Mouse (Mus musculus): Measurements from ENCODE around the gene Thap3.
A peak's percentile ranks its signal among the peaks of the same experiment; 100 is the strongest.

Gene Thap3

GRCm38 (mm10) chr4:151983560-151983959 is 5.2 kb downstream of the Thap3 start:
- no peak for DNase-seq (ENCODE audit: low spot score)

DNA sequence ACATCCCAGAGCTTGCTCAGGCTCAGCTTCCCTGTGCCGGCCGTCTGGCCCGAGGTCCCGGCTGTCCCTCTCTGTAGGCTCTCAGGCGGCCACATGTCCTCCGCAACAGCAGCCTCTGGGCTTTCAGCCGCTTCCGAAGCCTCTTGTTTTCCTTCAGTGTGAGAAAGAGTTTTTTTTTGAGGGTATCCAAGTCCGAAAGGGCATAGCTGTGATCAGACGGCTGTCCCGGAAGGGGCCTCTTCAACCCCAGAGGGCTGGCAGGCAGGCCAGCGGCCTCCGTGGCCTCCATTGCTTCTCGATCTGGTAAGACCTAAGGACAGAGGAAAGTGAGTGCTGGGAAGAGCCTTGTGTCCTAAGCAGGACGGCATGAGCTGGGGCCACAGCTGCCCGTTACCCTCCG is 5.8 kb downstream of the Thap3 start:
- no peak for DNase-seq (ENCODE audit: low spot score)

GRCm38 (mm10) chr4:151981363-151981762 is 7.4 kb downstream of the Thap3 start:
- peak; percentile 66 for DNase-seq (ENCODE audit: low spot score)

DNA sequence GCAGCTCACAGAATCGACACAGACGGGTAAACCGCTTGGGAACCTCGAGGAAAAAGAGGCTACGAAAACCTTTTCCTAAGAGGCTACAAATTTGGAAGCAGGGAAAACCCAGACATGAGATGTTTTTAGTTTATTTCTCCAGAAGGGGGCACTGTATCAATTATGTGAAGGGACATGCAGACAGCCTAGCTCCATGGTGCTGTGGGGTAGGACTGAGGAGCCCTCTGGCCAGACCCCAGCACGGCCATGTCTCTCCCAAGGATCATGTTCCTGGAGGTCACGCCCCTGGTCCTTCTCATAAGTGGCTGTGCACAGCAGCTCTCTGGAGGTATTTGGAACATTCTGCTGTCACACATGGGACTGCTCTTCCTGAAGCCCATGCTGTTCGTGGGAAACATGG is 8.1 kb downstream of the Thap3 start:
- no peak for DNase-seq (ENCODE audit: low spot score)

DNA sequence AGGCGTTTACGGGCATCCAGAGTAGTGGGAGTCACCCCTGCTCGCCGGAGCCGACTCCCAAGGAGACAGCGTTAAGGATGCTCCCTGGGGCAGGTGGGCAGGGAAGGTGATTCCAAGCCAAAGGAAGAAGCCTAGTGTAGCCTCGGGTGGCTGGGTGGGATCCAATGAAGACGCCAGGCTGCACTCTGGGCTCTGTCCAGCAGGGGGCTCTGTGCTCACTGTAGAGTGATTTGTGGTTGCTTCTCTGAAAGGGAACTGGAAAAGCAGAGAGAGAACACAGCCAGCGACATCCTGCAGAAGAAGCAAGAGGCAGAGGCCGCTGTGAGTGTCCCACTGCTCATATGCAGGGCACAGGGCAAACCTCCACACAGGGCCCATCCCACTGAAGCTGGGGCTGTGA is 11.0 kb downstream of the Thap3 start:
- peak; percentile 74 for DNase-seq (ENCODE audit: low spot score)

DNA sequence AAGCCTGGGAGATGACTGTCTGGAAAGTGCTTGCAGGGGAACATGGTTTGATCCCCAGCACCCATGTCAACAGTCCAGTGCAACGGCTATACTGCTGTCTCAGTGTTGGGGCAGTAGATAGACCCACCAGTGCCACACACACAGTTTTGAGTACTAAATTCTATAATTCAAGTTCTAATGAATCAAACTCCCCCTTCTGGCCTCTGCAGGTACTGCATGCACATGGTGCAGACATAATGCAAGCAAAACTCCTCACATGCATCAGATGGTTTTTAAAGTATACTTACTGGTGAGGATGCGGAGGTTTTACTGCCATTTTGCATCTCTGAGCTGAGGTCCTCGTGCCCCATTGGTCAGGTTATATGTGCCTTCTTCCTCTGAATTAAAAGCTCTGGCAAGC is 13.4 kb downstream of the Thap3 start:
- no peak for DNase-seq (ENCODE audit: low spot score)

DNA sequence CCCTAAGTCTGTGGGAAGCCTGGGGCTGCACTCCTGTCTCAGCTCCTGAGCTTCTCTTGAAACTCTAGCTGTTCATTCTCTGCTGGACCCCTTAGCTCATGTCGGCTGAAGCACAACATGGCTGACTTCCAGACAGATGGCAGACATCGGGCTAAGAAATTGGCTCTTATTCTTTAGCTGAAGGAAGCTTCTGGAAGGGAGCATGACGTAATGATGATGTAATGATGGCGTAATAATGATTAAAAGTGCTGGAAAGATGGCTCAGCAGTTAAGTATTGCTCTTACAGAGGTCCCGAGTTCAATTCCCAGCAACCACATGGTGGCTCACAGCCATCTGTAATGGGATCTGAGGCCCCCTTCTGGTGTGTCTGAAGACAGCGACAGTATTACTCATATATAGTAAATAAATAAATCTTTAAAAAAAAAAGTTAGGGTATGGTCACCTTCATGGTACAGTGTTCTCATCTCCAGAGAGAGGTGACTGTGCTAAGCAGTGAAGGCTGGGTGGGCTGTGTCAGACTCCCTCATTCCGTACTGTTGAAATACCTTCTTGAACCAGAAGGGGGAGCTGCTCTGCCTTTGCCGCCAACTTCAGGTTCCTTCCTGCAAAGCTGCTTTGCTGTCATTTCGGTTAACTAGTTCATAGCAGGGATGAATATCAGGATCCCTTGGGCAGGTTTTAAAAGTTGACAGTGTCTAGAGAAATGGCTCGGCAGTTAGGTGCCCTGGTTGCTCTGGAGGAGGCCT is 16.4 kb downstream of the Thap3 start:
- DNase-seq (ENCODE audit: low spot score) = no peak

- DNase-seq (ENCODE audit: low spot score) = no peak
Observed at GRCm38 (mm10) chr4:151968204-151968921, 20.4 kb downstream of the Thap3 start.

DNA sequence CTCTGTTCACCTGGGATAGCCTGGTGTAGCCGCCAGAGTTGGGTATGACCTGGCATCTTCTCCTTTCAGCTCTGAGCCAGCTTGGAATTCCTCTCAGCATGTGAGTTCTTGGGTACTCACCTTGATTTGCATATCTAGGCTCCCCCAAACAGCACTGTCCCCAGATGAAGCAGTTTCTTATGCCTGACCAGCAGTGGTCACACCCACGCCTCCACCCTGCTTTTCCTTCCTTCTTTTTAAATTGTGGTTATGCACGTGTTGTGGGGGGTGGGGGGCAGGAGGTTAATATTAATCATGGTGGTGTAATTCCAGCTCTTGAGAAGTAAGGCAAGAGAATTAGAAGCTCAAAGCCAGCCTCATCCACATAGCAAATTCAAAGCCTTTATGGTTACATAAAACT is 26.0 kb downstream of the Thap3 start:
- DNase-seq (ENCODE audit: low spot score) = no peak

DNA sequence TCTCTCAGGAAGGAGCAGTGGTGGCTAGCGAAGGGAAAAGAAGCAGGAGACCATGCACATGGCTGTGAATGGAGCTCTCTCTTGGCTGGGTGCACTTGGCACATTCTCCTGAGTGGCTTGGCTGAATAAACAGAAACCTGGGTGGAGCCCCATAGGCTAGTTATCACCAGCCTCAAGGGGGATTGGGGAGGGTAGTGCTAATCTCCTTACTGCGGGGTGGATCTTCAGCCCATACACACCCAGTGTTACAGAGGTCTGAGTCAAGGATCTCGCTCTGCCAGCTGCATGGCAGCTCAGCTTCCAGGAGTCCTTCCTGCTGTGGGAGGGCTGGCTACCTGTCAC is 28.3 kb downstream of the Thap3 start:
- no peak for DNase-seq (ENCODE audit: low spot score)

DNA sequence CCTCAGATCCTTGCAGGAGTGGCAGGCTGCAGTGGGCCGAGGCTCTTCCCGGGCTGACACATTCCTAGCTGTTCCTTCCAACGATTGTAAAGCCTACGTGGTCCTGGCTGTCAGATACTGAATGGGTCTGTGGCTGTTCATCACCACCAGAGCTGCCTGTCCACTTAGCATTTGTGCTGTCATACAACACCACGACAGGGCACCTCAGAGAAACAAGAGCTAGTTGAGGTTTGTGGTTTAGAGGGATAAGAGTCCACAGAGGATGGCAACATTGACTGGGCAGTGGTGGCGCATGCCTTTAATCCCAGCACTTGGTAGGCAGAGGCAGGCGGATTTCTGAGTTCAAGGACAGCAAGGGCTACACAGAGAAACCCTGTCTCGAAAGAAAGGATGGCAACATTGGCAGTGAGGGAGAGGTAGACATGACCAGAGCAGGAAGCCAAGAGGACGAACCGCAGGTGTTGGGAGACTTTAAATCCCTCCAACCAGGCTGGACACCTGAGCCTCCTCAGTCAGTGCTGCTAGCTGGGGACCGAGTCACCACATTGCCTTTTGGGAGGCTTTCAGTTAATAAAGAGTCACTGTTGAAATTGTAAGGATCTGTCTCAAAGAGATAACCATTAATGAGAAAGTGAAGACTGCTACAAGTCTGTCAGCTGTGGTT is 28.8 kb downstream of the Thap3 start:
- no peak for DNase-seq (ENCODE audit: low spot score)

- DNase-seq (ENCODE audit: low spot score) = no peak
Observed at GRCm38 (mm10) chr4:151957584-151958315, 31.0 kb downstream of the Thap3 start.

- no peak for DNase-seq (ENCODE audit: low spot score)
Observed at GRCm38 (mm10) chr4:151955791-151956190, 33.0 kb downstream of the Thap3 start.

GRCm38 (mm10) chr4:151953209-151953608 is 35.6 kb downstream of the Thap3 start:
- no peak for DNase-seq (ENCODE audit: low spot score)

- DNase-seq (ENCODE audit: low spot score) = no peak
Observed at GRCm38 (mm10) chr4:151948497-151949471, 40.0 kb downstream of the Thap3 start.

GRCm38 (mm10) chr4:151946211-151946610 is 42.6 kb downstream of the Thap3 start:
- DNase-seq (ENCODE audit: low spot score) = no peak

GRCm38 (mm10) chr4:151938089-151938488 is 50.7 kb downstream of the Thap3 start:
- DNase-seq (ENCODE audit: low spot score) = no peak

DNA sequence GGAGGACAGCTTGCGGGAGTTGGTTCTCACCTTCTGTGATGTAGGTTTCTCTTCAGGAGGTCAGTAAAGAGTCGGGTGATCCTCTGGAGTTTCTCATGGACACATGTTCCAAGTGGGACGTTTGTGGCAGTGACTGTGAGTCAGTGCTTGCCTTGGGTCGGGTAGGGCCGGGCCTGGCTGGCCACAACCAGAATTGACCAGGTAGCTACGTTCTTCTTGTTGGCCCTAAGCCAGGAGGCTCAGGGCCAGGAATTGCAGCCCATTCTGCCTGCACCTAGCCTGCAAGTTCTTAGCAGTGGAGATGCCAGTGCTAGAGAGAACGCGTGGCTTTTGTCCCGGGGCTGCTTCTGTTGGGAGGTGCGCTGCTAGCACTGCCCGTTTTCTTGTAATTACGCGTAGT is 51.4 kb downstream of the Thap3 start:
- no peak for DNase-seq (ENCODE audit: low spot score)

DNA sequence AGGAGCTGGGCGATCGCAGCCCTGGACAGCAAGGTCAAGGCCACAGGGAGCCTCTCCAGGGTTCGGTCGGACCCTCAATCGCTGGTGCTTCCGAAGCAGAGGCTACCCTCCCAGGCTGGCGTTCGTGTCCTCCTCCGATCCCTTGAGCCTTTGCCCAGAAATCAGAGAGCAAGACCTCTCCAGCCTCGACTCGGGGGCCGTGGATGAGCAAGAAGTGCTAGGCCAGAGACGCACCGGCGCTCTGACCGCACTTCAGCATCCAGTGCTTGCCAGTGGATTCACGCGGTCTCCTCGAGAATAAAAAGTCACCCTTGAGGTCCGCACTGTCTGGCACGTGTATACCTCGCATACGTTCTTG is 54.6 kb downstream of the Thap3 start:
- no peak for DNase-seq (ENCODE audit: low spot score)

GRCm38 (mm10) chr4:151933505-151934214 is 55.1 kb downstream of the Thap3 start, which contains the start of gene Dnajc11:
TSS of gene Dnajc11 (plus strand) at chr4:151933691.
- DNase-seq (ENCODE audit: low spot score) = peak; percentile 94

Measured in ovary, postnatal 10 days (tissue).